Mouse (Mus musculus) limb, embryonic 14.5 days (tissue): ENCODE measurements at regions not wholly inside any gene's neighbourhood (a gene's known extent, or its start where the extent isn't known, plus 50 kb on each side); places are given as distances from the start of the nearest gene placed in this dataset.
"Not testable (repeated sequence)": the region's sequence is repeated elsewhere in the genome, so short reads cannot be mapped to it uniquely, and the experiment has no call there.

Source experiments
- ATAC-seq: fragments of 200-750 bp; cut with Nextera tagmentation; 2 replicates; pipeline ENCODE4 v1.8.0; 2017; ENCODE audit warnings: low read depth, moderate number of reproducible peaks, moderate TSS enrichment; ENCODE audit not compliant: low FRiP score
- DNase-seq: peaks from one replicate; pipeline ENCODE4 v3.0.0-alpha.2; 2015; ENCODE audit warnings: low spot score
- H3K27ac ChIP-seq: fragments of 300-500 bp; sonication (generic); replicated peaks from 2 replicates; pipeline ENCODE4 v1.5.1; 2014; ENCODE audit warnings: low read depth, mild to moderate bottlenecking, low read length, moderate library complexity, mixed read lengths
- H3K27me3 ChIP-seq: fragments of 300-500 bp; sonication (generic); 2 replicates; pipeline ENCODE4 v1.6.1; 2014; ENCODE audit warnings: low read length, mixed read lengths; ENCODE audit not compliant: control insufficient read depth, insufficient read depth
- H3K36me3 ChIP-seq: fragments of 300-500 bp; sonication (generic); 2 replicates; pipeline ENCODE4 v1.6.1; 2014; ENCODE audit warnings: mild to moderate bottlenecking, low read length, moderate library complexity, mixed read lengths; ENCODE audit not compliant: control insufficient read depth, insufficient read depth
- H3K4me1 ChIP-seq: fragments of 300-500 bp; sonication (generic); 2 replicates; pipeline ENCODE4 v1.6.1; 2014; ENCODE audit warnings: antibody characterized with exemption, low read length, mixed read lengths; ENCODE audit not compliant: control insufficient read depth, insufficient read depth
- H3K4me2 ChIP-seq: fragments of 300-500 bp; sonication (generic); replicated peaks from 2 replicates; pipeline ENCODE4 v1.6.1; 2014; ENCODE audit warnings: low read depth, mild to moderate bottlenecking, low read length, moderate library complexity; ENCODE audit not compliant: severe bottlenecking
- H3K4me3 ChIP-seq: fragments of 300-500 bp; sonication (generic); replicated peaks from 2 replicates; pipeline ENCODE4 v1.5.1; 2014; ENCODE audit warnings: low read length
- H3K9ac ChIP-seq: fragments of 300-500 bp; sonication (generic); 2 replicates; pipeline ENCODE4 v1.6.1; 2014; ENCODE audit warnings: mild to moderate bottlenecking, low read depth, low read length, moderate library complexity; ENCODE audit not compliant: severe bottlenecking
- H3K9me3 ChIP-seq: fragments of 300-500 bp; sonication (generic); 2 replicates; pipeline ENCODE4 v1.6.1; 2016; ENCODE audit warnings: low read length; ENCODE audit not compliant: control insufficient read depth
- POLR2A ChIP-seq: fragments of 200-500 bp; IDR thresholded peaks from 2 replicates; pipeline ENCODE4 v1.8.0; 2012; ENCODE audit warnings: inconsistent platforms, mild to moderate bottlenecking, moderate library complexity, borderline replicate concordance; ENCODE audit not compliant: insufficient read depth, insufficient read length; ENCODE audit errors: extremely low read depth
- WGBS: fragments of 180-500 bp; shearing (Covaris S2); extraction: QIAGEN DNeasy Blood & Tissue Kit; methylation state at CpG from one replicate; pipeline ENCODE4 v1.1.7; 2014; 5-methylcytosine and 5-hydroxymethylcytosine counted together

GRCm38 (mm10) chr5:17174562-17174961 lies 198.4 kb upstream of the Speer4f2 start:
- Histone ChIP-seq H3K4me2 (no peak overlapping the region), H3K36me3 (no peaks in the 10 kb centered on the region), H3K9ac (no peak overlapping the region), H3K27ac (no peak overlapping the region), H3K9me3 (no peaks in the 10 kb centered on the region), H3K27me3 (no peaks in the 10 kb centered on the region), H3K4me3 (no peak overlapping the region), H3K4me1 (no peaks in the 10 kb centered on the region)
- ATAC-seq (no peak), DNase-seq (no peak)
- 95% methylated on average over 2 of the region's 2 CpGs for WGBS
- no peak for TF ChIP-seq POLR2A

GRCm38 (mm10) chr5:17176771-17177170 lies 196.2 kb upstream of the Speer4f2 start:
- Histone ChIP-seq H3K36me3 (no peaks in the 10 kb centered on the region), H3K4me1 (no peaks in the 10 kb centered on the region), H3K27ac (no peak overlapping the region), H3K4me3 (no peak overlapping the region), H3K9ac (no peak overlapping the region), H3K4me2 (no peak overlapping the region), H3K27me3 (no peaks in the 10 kb centered on the region), H3K9me3 (no peaks in the 10 kb centered on the region)
- DNase-seq (peak; percentile 81), ATAC-seq (0 out of 2 replicates have a peak, but pooled peaks have one; percentile 47)
- 47% methylated on average over 9 of the region's 9 CpGs for WGBS
- no peak for TF ChIP-seq POLR2A

- ATAC-seq: no peak
- H3K27me3 ChIP-seq: no peaks in the 10 kb centered on the region
- no peaks in the 10 kb centered on the region for H3K9me3 ChIP-seq
- no peak overlapping the region for H3K4me2 ChIP-seq
- H3K36me3 ChIP-seq: no peaks in the 10 kb centered on the region
- 80% methylated on average over 4 of the region's 4 CpGs for WGBS
- H3K4me3 ChIP-seq: no peak overlapping the region
- H3K4me1 ChIP-seq: no peaks in the 10 kb centered on the region
- H3K9ac ChIP-seq: no peak overlapping the region
- no peak for DNase-seq
- H3K27ac ChIP-seq: no peak overlapping the region
- TF ChIP-seq POLR2A: no peak
Observed at GRCm38 (mm10) chr5:17208554-17209283, 164.3 kb upstream of the Speer4f2 start.

- 34% methylated on average over 6 of the region's 6 CpGs for WGBS
- TF ChIP-seq POLR2A: no peak
- Histone ChIP-seq H3K36me3 (no peaks in the 10 kb centered on the region), H3K27me3 (no peaks in the 10 kb centered on the region), H3K27ac (no peak overlapping the region), H3K4me2 (no peak overlapping the region), H3K4me1 (no peaks in the 10 kb centered on the region), H3K4me3 (no peak overlapping the region), H3K9me3 (no peaks in the 10 kb centered on the region), H3K9ac (no peak overlapping the region)
- no peak; the same call in 1 of the 2 replicates for ATAC-seq
- peak; percentile 39 for DNase-seq
Observed at GRCm38 (mm10) chr5:17210723-17211245, 162.2 kb upstream of the Speer4f2 start.

- H3K4me1 ChIP-seq, H3K4me2 ChIP-seq, H3K9me3 ChIP-seq, H3K4me3 ChIP-seq, H3K27ac ChIP-seq, ATAC-seq, H3K9ac ChIP-seq, H3K27me3 ChIP-seq, H3K36me3 ChIP-seq, DNase-seq: not testable (repeated sequence)
- 89% methylated on average over 1 of the region's 1 CpGs for WGBS
Observed at GRCm38 (mm10) chr5:17223542-17223941, 149.4 kb upstream of the Speer4f2 start.
